Mouse (Mus musculus) NIH3T3 (cell line): ENCODE results near the gene Gm9195.
A peak's percentile ranks its signal among the peaks of the same experiment; 100 is the strongest.

Source experiments
- DNase-seq: peaks from one replicate; pipeline ENCODE4 v3.0.0-alpha.2; 2012; ENCODE audit warnings: low read depth

Gene Gm9195

GRCm38 (mm10) chr14:72442936-72443335 is 48.7 kb downstream of the Gm9195 start:
- no peak for DNase-seq

- no peak for DNase-seq
Measured at GRCm38 (mm10) chr14:72440929-72441328, 50.7 kb downstream of the Gm9195 start.

- no peak for DNase-seq
Measured at GRCm38 (mm10) chr14:72440436-72440835, 51.2 kb downstream of the Gm9195 start.

GRCm38 (mm10) chr14:72438976-72439375 is 52.7 kb downstream of the Gm9195 start:
- DNase-seq, result peak; percentile 10

GRCm38 (mm10) chr14:72389696-72390095 is 101.9 kb downstream of the Gm9195 start:
- peak; percentile 9 for DNase-seq

- no peak for DNase-seq
Measured at GRCm38 (mm10) chr14:72389288-72389687, 102.3 kb downstream of the Gm9195 start.

GRCm38 (mm10) chr14:72377224-72377623 is 114.4 kb downstream of the Gm9195 start:
- peak; percentile 58 for DNase-seq
